Comparison of ENCODE assay signal across 28 mouse cellular contexts in genomic region chr1:38567791-38568190, GRCm38 (mm10).
A peak's percentile ranks its signal among the peaks of the same experiment; 100 is the strongest.
DNase-seq lines count a peak whose midpoint lies in the region; ATAC-seq and TF ChIP-seq lines count a peak whose summit lies in the region.
"Had no signal": no experiment of that assay in that cellular context is flagged by ENCODE, and none has a peak within 500 bp of the region (broad histone marks: within the 10 kb centered on the region; RNA-seq: fewer than 3 reads in every experiment).

No protein-coding gene starts in this region.

- H3K4me1 ChIP-seq in forebrain, embryonic 14.5 days (ENCODE audit: control insufficient read depth, insufficient read depth, low read length) = peaks cover 37% of the 10 kb centered on the region
- peaks cover 24% of the 10 kb centered on the region for H3K4me1 ChIP-seq in forebrain, postnatal 0 days (ENCODE audit: insufficient read depth)
- peaks cover 58% of the 10 kb centered on the region for H3K4me1 ChIP-seq in hindbrain, embryonic 14.5 days (replicated peaks; ENCODE audit: control insufficient read depth, insufficient read depth, low read length)
- peaks cover 12% of the 10 kb centered on the region; the same call in 1 of the 2 replicates for H3K4me1 ChIP-seq in hindbrain, postnatal 0 days (ENCODE audit: insufficient read depth, low read length)

- H3K9me3 ChIP-seq in forebrain, embryonic 14.5 days (replicated peaks; ENCODE audit: control insufficient read depth, low read length) = no peaks in the 10 kb centered on the region
- no peaks in the 10 kb centered on the region for H3K9me3 ChIP-seq in forebrain, postnatal 0 days (ENCODE audit: low read length)
- H3K9me3 ChIP-seq in hindbrain, embryonic 14.5 days (ENCODE audit: control insufficient read depth, low read length) = no peaks in the 10 kb centered on the region
- no peaks in the 10 kb centered on the region for H3K9me3 ChIP-seq in hindbrain, postnatal 0 days (ENCODE audit: low read length)
- H3K9me3 ChIP-seq: embryonic facial prominence, embryonic 12.5 days; embryonic facial prominence, embryonic 15.5 days; forebrain, embryonic 12.5 days; heart, embryonic 12.5 days; heart, embryonic 15.5 days had no signal

- no peak for ATAC-seq in forebrain, embryonic 14.5 days
- no peak for ATAC-seq in forebrain, postnatal 0 days
- no peak for ATAC-seq in hindbrain, embryonic 14.5 days (ENCODE audit: low FRiP score)
- no peak for ATAC-seq in hindbrain, postnatal 0 days
- ATAC-seq: activated CD4-positive, CD25-positive, alpha-beta regulatory T cell, adult 4 months; hindbrain, embryonic 16.5 days; inflammation-experienced regulatory T-cells, adult 6 months; intestine, embryonic 16.5 days had no signal

- H3K36me3 ChIP-seq in forebrain, embryonic 14.5 days (ENCODE audit: control insufficient read depth, insufficient read depth, low read length) = no peaks in the 10 kb centered on the region
- H3K36me3 ChIP-seq in forebrain, postnatal 0 days (ENCODE audit: insufficient read depth) = no peaks in the 10 kb centered on the region
- H3K36me3 ChIP-seq in hindbrain, embryonic 14.5 days (replicated peaks; ENCODE audit: control insufficient read depth, insufficient read depth) = no peaks in the 10 kb centered on the region
- no peaks in the 10 kb centered on the region for H3K36me3 ChIP-seq in hindbrain, postnatal 0 days (ENCODE audit: insufficient read depth, low read length)
- H3K36me3 ChIP-seq: embryonic facial prominence, embryonic 12.5 days; embryonic facial prominence, embryonic 15.5 days; forebrain, embryonic 12.5 days; heart, embryonic 12.5 days; heart, embryonic 15.5 days had no signal

- peak overlapping the region; percentile 24; the same call in 1 of the 2 replicates for H3K27ac ChIP-seq in forebrain, embryonic 14.5 days (ENCODE audit: low read depth, low read length)
- H3K27ac ChIP-seq in forebrain, postnatal 0 days (ENCODE audit: low read depth, low read length) = no peak overlapping the region
- peak overlapping the region; percentile 32; the same call in 1 of the 2 replicates for H3K27ac ChIP-seq in hindbrain, embryonic 14.5 days
- H3K27ac ChIP-seq in hindbrain, postnatal 0 days = no peak overlapping the region
- H3K27ac ChIP-seq: embryonic facial prominence, embryonic 12.5 days; embryonic facial prominence, embryonic 15.5 days; forebrain, embryonic 12.5 days; gastrocnemius, adult 2 months; heart, embryonic 15.5 days had no signal

- no peaks in the 10 kb centered on the region for H3K27me3 ChIP-seq in forebrain, embryonic 14.5 days (replicated peaks; ENCODE audit: control insufficient read depth, insufficient read depth, low read length)
- no peaks in the 10 kb centered on the region for H3K27me3 ChIP-seq in forebrain, postnatal 0 days (ENCODE audit: insufficient read depth, low read length)
- H3K27me3 ChIP-seq in hindbrain, embryonic 14.5 days (ENCODE audit: control insufficient read depth, insufficient read depth, low read length) = no peaks in the 10 kb centered on the region
- H3K27me3 ChIP-seq in hindbrain, postnatal 0 days (ENCODE audit: insufficient read depth, low read length) = no peaks in the 10 kb centered on the region
- H3K27me3 ChIP-seq: embryonic facial prominence, embryonic 12.5 days; embryonic facial prominence, embryonic 15.5 days; forebrain, embryonic 12.5 days; heart, embryonic 12.5 days; heart, embryonic 15.5 days had no signal

- no peak for TF ChIP-seq POLR2A in brain, embryonic 14.5 days (IDR thresholded peaks at IDR 0.05; ENCODE audit: borderline replicate concordance, extremely low read depth, insufficient read depth, insufficient read length, poor library complexity, severe bottlenecking)

- H3K4me2 ChIP-seq in forebrain, embryonic 14.5 days (ENCODE audit: low read length) = no peak overlapping the region
- H3K4me2 ChIP-seq in forebrain, postnatal 0 days (ENCODE audit: low read depth) = no peak overlapping the region
- no peak overlapping the region for H3K4me2 ChIP-seq in hindbrain, embryonic 14.5 days (replicated peaks)
- H3K4me2 ChIP-seq in hindbrain, postnatal 0 days (ENCODE audit: low read depth, low read length) = no peak overlapping the region
- H3K4me2 ChIP-seq: embryonic facial prominence, embryonic 12.5 days; embryonic facial prominence, embryonic 15.5 days; forebrain, embryonic 12.5 days; heart, embryonic 12.5 days; heart, embryonic 15.5 days had no signal

- no peak overlapping the region for H3K9ac ChIP-seq in forebrain, embryonic 14.5 days (ENCODE audit: low read length)
- H3K9ac ChIP-seq in forebrain, postnatal 0 days = no peak overlapping the region
- H3K9ac ChIP-seq in hindbrain, embryonic 14.5 days = no peak overlapping the region
- no peak overlapping the region for H3K9ac ChIP-seq in hindbrain, postnatal 0 days (replicated peaks; ENCODE audit: low read length)
- H3K9ac ChIP-seq: embryonic facial prominence, embryonic 12.5 days; embryonic facial prominence, embryonic 15.5 days; forebrain, embryonic 12.5 days; heart, embryonic 12.5 days; heart, embryonic 15.5 days had no signal

- DNase-seq in forebrain, embryonic 14.5 days (ENCODE audit: low spot score) = peak; percentile 56
- no peak for DNase-seq in forebrain, postnatal 0 days
- peak; percentile 49 for DNase-seq in heart, adult 11 months
- DNase-seq in heart, postnatal 10 days = no peak
- DNase-seq in hindbrain, embryonic 14.5 days (ENCODE audit: low spot score) = no peak
- no peak for DNase-seq in hindbrain, postnatal 0 days (ENCODE audit: low spot score)
- DNase-seq in brain, embryonic 14.5 days (ENCODE audit: low read depth) = peak; percentile 75
- DNase-seq: adrenal gland, postnatal 10 days; adrenal gland, postnatal 36 days; cerebellum, adult 11 months; cerebellum, adult 2 months; cerebellum, adult 9-11 months; cerebellum, postnatal 25 days; gastrocnemius, adult 2 months; gastrocnemius, postnatal 14 days; heart, adult 18-20 months; heart, postnatal 14 days; heart, postnatal 4 days; kidney, adult 18-20 months had no signal

- 42% methylated on average over 3 of the region's 3 CpGs for WGBS in forebrain, embryonic 14.5 days
- WGBS in forebrain, postnatal 0 days = 36% methylated on average over 3 of the region's 3 CpGs
- 40% methylated on average over 3 of the region's 3 CpGs for WGBS in hindbrain, embryonic 14.5 days
- 39% methylated on average over 3 of the region's 3 CpGs for WGBS in hindbrain, postnatal 0 days

- H3K4me3 ChIP-seq in forebrain, embryonic 14.5 days (ENCODE audit: low read depth, low read length) = no peak overlapping the region
- H3K4me3 ChIP-seq in forebrain, postnatal 0 days (ENCODE audit: low read depth, low read length) = no peak overlapping the region
- no peak overlapping the region for H3K4me3 ChIP-seq in hindbrain, embryonic 14.5 days (replicated peaks; ENCODE audit: low read length)
- H3K4me3 ChIP-seq in hindbrain, postnatal 0 days (ENCODE audit: low read length) = no peak overlapping the region
- H3K4me3 ChIP-seq: embryonic facial prominence, embryonic 12.5 days; embryonic facial prominence, embryonic 15.5 days; forebrain, embryonic 12.5 days; gastrocnemius, adult 2 months; heart, embryonic 12.5 days; heart, embryonic 15.5 days had no signal

- intact Hi-C loops in heart, postnatal 10 days (cut with DNase I) = no loop called here

- no peak for TF ChIP-seq CTCF in forebrain, postnatal 0 days (IDR thresholded peaks at IDR 0.05; ENCODE audit: low read depth)
- no peak for TF ChIP-seq CTCF in hindbrain, postnatal 0 days (IDR thresholded peaks at IDR 0.05; ENCODE audit: low read depth)
- TF ChIP-seq CTCF in brain, embryonic 14.5 days (IDR thresholded peaks at IDR 0.05; ENCODE audit: borderline replicate concordance, extremely low read depth, insufficient read depth, insufficient read length) = no peak

Comparison
In these comparisons a context has a peak if more than half of its experiments do, and no peak if none do; other contexts are left out.
1. DNase-seq: peak in forebrain, embryonic 14.5 days (single experiment), heart, adult 11 months (single experiment) and brain, embryonic 14.5 days (single experiment); none in forebrain, postnatal 0 days (single experiment), heart, postnatal 10 days (0 of 2), hindbrain, embryonic 14.5 days (single experiment) and hindbrain, postnatal 0 days (single experiment).
2. H3K27ac ChIP-seq: peak in forebrain, embryonic 14.5 days (single experiment) and hindbrain, embryonic 14.5 days (single experiment); none in forebrain, postnatal 0 days (single experiment) and hindbrain, postnatal 0 days (single experiment).